Mouse (Mus musculus): ENCODE results near the gene Mib2.
A peak's percentile ranks its signal among the peaks of the same experiment; 100 is the strongest.
"Not testable (repeated sequence)": the region's sequence is repeated elsewhere in the genome, so short reads cannot be mapped to it uniquely, and the experiment has no call there.

The Mib2 gene

GRCm38 (mm10) chr4:155670236-155670635 lies 1.2 kb upstream of the Mib2 start:
- DNase-seq (ENCODE audit: low spot score in 2 of 2), result not testable (repeated sequence)

- DNase-seq (ENCODE audit: low spot score in 2 of 2), result no peak
Observed at GRCm38 (mm10) chr4:155669598-155670075, 639 bp upstream of the Mib2 start.

- DNase-seq (ENCODE audit: low spot score in 2 of 2), result no peak
Observed at GRCm38 (mm10) chr4:155666903-155667302, 2.1 kb downstream of the Mib2 start.

- no peak for DNase-seq (ENCODE audit: low spot score in 2 of 2)
Observed at GRCm38 (mm10) chr4:155660641-155661040, 8.4 kb downstream of the Mib2 start.

GRCm38 (mm10) chr4:155658961-155659360 lies 10.0 kb downstream of the Mib2 start:
- no peak for DNase-seq (ENCODE audit: low spot score in 2 of 2)

- no peak for DNase-seq (ENCODE audit: low spot score in 2 of 2)
Observed at GRCm38 (mm10) chr4:155656214-155656751, 12.7 kb downstream of the Mib2 start.

- peak in 1 of 2 experiments; percentile 44 for DNase-seq (ENCODE audit: low spot score in 2 of 2)
Observed at GRCm38 (mm10) chr4:155654456-155655298, 14.3 kb downstream of the Mib2 start.

- no peak for DNase-seq (ENCODE audit: low spot score in 2 of 2)
Observed at GRCm38 (mm10) chr4:155654183-155654455, 14.9 kb downstream of the Mib2 start.

- no peak for DNase-seq (ENCODE audit: low spot score in 2 of 2)
Observed at GRCm38 (mm10) chr4:155653451-155654182, 15.4 kb downstream of the Mib2 start.

GRCm38 (mm10) chr4:155653086-155653450 lies 15.9 kb downstream of the Mib2 start, which contains the start of gene Mmp23:
TSS of gene Mmp23 (minus strand) at chr4:155653384.
- DNase-seq (ENCODE audit: low spot score in 2 of 2), result peak in 1 of 2 experiments; percentile 29

- DNase-seq (ENCODE audit: low spot score in 2 of 2), result no peak
Observed at GRCm38 (mm10) chr4:155652283-155653085, 16.5 kb downstream of the Mib2 start.

- DNase-seq (ENCODE audit: low spot score in 2 of 2), result no peak
Observed at GRCm38 (mm10) chr4:155651553-155652269, 17.3 kb downstream of the Mib2 start.

- DNase-seq (ENCODE audit: low spot score in 2 of 2), result no peak
Observed at GRCm38 (mm10) chr4:155649355-155649754, 19.6 kb downstream of the Mib2 start.

- DNase-seq (ENCODE audit: low spot score in 2 of 2), result no peak
Observed at GRCm38 (mm10) chr4:155645721-155646120, 23.3 kb downstream of the Mib2 start.

- DNase-seq (ENCODE audit: low spot score in 2 of 2), result not testable (repeated sequence)
Observed at GRCm38 (mm10) chr4:155645308-155645707, 23.7 kb downstream of the Mib2 start, which contains the start of gene Gm10563. TSS of gene Gm10563 (minus strand) at chr4:155645408.

GRCm38 (mm10) chr4:155643531-155643930 lies 25.5 kb downstream of the Mib2 start:
- DNase-seq (ENCODE audit: low spot score in 2 of 2), result no peak

GRCm38 (mm10) chr4:155635766-155636499 lies 33.1 kb downstream of the Mib2 start:
- DNase-seq (ENCODE audit: low spot score in 2 of 2), result no peak

- DNase-seq (ENCODE audit: low spot score in 2 of 2), result no peak
Observed at GRCm38 (mm10) chr4:155630267-155630666, 38.7 kb downstream of the Mib2 start.

- peak; percentile 91 to 96 for DNase-seq (ENCODE audit: low spot score in 2 of 2)
Observed at GRCm38 (mm10) chr4:155624338-155625291, 44.4 kb downstream of the Mib2 start, which contains the start of gene Cdk11b. TSS of gene Cdk11b (plus strand) at chr4:155624854.
